Mouse (Mus musculus) forebrain, embryonic 12.5 days (tissue): Measurements from ENCODE around the gene Smim14. TPM values are rescaled to one million over a fixed set of nuclear protein-coding genes. Genes with fewer than 3 reads are reported as not detected.
"Not testable (repeated sequence)": the region's sequence is repeated elsewhere in the genome, so short reads cannot be mapped to it uniquely, and the experiment has no call there.

Experiments used
- ATAC-seq: fragments of 200-750 bp; cut with Nextera tagmentation; 2 replicates; pipeline ENCODE4 v1.8.0; 2017; ENCODE audit warnings: moderate TSS enrichment; ENCODE audit not compliant: low FRiP score
- H3K27ac ChIP-seq: fragments of 300-500 bp; sonication (generic); 2 replicates; pipeline ENCODE4 v1.5.1; 2016; ENCODE audit warnings: mild to moderate bottlenecking
- H3K27me3 ChIP-seq: fragments of 300-500 bp; sonication (generic); 2 replicates; pipeline ENCODE4 v1.6.1; 2016; ENCODE audit warnings: mild to moderate bottlenecking
- H3K36me3 ChIP-seq: fragments of 300-500 bp; sonication (generic); replicated peaks from 2 replicates; pipeline ENCODE4 v1.6.1; 2016; ENCODE audit warnings: mild to moderate bottlenecking
- H3K4me1 ChIP-seq: fragments of 300-500 bp; sonication (generic); 2 replicates; pipeline ENCODE4 v1.6.1; 2016
- H3K4me2 ChIP-seq: fragments of 300-500 bp; sonication (generic); 2 replicates; pipeline ENCODE4 v1.6.1; 2016; ENCODE audit warnings: mild to moderate bottlenecking, moderate library complexity
- H3K4me3 ChIP-seq: fragments of 300-500 bp; sonication (generic); replicated peaks from 2 replicates; pipeline ENCODE4 v1.5.1; 2016; ENCODE audit warnings: mild to moderate bottlenecking
- H3K9ac ChIP-seq: fragments of 300-500 bp; sonication (generic); 2 replicates; pipeline ENCODE4 v1.6.1; 2016; ENCODE audit warnings: mild to moderate bottlenecking
- H3K9me3 ChIP-seq: fragments of 300-500 bp; sonication (generic); 2 replicates; pipeline ENCODE4 v1.6.1; 2016
- WGBS: fragments of 180-500 bp; shearing (Covaris S2); methylation state at CpG from one replicate; pipeline ENCODE4 v1.1.7; 2016; 5-methylcytosine and 5-hydroxymethylcytosine counted together
- polyA plus RNA-seq: library from polyadenylated mRNA; unstranded; fragments of >200 nt; fragmentation: Nextera tagmentation; extraction: Ambion mirVana; gene quantifications from 2 replicates; pipeline ENCODE4 v1.2.1, GENCODE M21; 2016

Smim14 gene
- polyA plus RNA-seq, 1 experiment from 2014 or later = 113 TPM

DNA sequence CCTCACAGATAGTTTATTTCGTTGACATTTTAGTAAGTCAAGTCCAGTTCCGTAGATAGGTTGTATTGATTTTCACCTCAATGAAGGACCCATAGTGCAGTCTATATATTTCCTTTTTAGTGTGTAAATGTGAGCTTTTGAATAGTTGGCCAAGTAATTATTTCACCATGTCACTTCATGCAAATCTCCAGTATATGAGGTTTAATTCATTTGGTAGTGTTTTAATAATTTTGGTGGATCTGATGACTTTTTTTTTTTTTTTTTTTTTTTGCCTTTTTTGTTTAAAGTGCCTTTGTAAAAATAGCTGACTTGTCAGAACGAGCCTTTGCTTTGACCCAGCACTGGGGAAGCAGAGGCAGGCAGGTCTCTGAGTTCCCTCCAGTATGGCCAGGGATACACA is 2.8 kb upstream of the Smim14 start:
- 90% methylated on average over 3 of the region's 3 CpGs for WGBS
- H3K9ac ChIP-seq = no peak overlapping the region
- no peak for ATAC-seq
- no peak overlapping the region for H3K4me3 ChIP-seq
- no peaks in the 10 kb centered on the region for H3K9me3 ChIP-seq
- H3K4me1 ChIP-seq = peaks cover 13% of the 10 kb centered on the region
- no peaks in the 10 kb centered on the region for H3K36me3 ChIP-seq
- H3K4me2 ChIP-seq = no peak overlapping the region
- H3K27me3 ChIP-seq = no peaks in the 10 kb centered on the region
- no peak overlapping the region for H3K27ac ChIP-seq

DNA sequence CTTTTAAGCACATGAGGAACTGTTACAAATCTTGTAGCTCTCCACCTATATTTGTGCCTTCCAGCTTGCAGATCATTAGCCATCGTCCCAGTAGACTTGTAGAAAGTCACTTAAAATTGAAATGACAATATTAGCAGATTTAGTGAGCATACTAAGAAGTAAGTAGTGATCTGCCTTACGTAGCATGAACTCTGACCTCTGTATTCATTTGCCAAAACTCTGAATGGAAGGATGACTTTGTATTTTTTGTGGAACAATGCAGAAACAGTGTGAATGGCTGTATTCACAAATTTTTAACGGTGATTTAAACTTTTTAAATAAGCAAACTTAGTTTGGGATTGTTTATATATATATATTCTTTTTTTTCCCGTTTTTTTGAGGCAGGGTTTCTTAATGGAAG is 1.8 kb upstream of the Smim14 start:
- no peak overlapping the region for H3K9ac ChIP-seq
- peak overlapping the region; percentile 29 for H3K4me3 ChIP-seq
- ATAC-seq = no peak
- peaks cover 13% of the 10 kb centered on the region for H3K4me1 ChIP-seq
- no peaks in the 10 kb centered on the region for H3K9me3 ChIP-seq
- no peak overlapping the region for H3K27ac ChIP-seq
- H3K27me3 ChIP-seq = no peaks in the 10 kb centered on the region
- 13% methylated on average over 4 of the region's 4 CpGs for WGBS
- peak overlapping the region; percentile 52 for H3K4me2 ChIP-seq
- no peaks in the 10 kb centered on the region for H3K36me3 ChIP-seq

DNA sequence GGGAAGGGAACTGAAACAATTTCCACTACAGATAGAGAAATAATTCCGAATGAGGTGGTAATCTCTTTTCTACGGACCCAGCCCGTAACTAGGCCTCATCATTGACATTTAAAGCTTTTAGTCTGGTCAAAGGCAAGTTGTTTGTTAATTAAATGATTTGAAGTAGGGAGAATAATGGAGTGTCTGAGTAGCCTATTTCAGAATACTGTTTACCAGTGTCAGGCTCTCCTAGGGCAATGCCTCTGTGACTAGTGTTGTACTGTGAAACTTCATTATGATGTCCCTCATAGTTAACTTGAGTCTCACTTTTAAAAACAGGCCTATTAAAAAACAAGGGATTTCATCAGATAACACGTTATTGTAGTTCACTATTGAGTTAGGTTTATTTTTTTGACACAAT is 1.1 kb upstream of the Smim14 start:
- Histone ChIP-seq H3K4me2 (peak overlapping the region; percentile 71), H3K36me3 (no peaks in the 10 kb centered on the region), H3K4me3 (peak overlapping the region; percentile 93), H3K9ac (peak overlapping the region; percentile 97), H3K4me1 (peaks cover 13% of the 10 kb centered on the region), H3K27me3 (no peaks in the 10 kb centered on the region), H3K9me3 (no peaks in the 10 kb centered on the region), H3K27ac (peak overlapping the region; percentile 100)
- 1% methylated on average over 4 of the region's 4 CpGs for WGBS
- no peak for ATAC-seq

DNA sequence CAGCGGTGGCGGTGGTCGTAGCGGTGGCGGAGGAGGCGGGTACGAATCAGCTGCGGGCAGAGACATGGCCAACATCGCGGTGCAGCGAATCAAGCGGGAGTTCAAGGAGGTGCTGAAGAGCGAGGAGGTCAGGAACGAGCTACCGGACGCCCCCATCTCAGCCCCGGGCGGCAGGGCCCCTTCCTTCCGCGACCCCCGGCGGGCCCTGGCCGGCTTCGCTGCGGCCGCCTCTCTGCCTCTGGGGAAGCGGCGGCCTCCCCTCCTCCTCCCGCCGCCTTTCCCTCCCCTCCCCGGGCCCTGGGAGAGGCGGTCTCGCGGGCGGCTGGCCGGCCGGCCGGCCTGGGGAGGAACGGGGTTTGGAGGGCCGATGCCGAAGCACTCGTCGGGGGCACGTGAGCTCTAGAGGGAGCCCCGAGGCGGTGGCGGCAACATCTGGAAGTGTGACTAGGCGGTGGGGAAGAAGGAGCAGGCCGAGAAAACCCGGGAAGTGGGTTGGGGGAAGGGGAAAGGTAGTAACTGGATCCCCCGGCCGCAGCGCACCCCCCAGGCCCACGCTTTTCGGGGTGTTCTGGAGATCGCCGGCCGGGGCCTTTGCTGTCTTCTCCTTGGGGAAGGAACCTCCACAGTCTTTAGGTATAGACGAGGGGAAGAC is 562 bp upstream of the Smim14 start:
- under 1% methylated on average over 58 of the region's 59 CpGs for WGBS
- peaks cover 13% of the 10 kb centered on the region for H3K4me1 ChIP-seq

DNA sequence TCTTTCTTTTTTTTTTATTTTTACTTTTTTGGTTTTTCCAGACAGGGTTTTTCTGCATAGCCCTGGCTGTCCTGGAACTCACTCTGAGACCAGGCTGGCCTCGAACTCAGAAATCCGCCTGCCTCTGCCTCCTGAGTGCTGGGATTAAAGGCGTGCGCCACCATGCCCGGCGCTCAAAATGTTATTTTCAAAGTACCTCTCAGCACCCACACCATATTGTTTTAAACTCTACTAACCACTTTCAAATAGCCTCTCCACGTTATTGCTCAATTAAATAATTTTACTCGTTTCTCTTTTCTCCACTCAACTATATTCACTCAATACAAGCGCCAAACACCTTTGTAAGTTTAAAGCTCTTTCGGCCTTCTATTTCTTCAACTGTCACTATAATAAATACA is 917 bp downstream of the Smim14 start:
- peak overlapping the region; percentile 100 for H3K27ac ChIP-seq

More for the DNA sequence above, 562 bp upstream of the Smim14 start:
- ATAC-seq = peak; percentile 71
- Histone ChIP-seq H3K27me3 (no peaks in the 10 kb centered on the region), H3K36me3 (no peaks in the 10 kb centered on the region), H3K9ac (peak overlapping the region; percentile 97), H3K4me3 (peak overlapping the region; percentile 93), H3K9me3 (no peaks in the 10 kb centered on the region), H3K27ac (peak overlapping the region; percentile 100), H3K4me2 (peak overlapping the region; percentile 71)

DNA sequence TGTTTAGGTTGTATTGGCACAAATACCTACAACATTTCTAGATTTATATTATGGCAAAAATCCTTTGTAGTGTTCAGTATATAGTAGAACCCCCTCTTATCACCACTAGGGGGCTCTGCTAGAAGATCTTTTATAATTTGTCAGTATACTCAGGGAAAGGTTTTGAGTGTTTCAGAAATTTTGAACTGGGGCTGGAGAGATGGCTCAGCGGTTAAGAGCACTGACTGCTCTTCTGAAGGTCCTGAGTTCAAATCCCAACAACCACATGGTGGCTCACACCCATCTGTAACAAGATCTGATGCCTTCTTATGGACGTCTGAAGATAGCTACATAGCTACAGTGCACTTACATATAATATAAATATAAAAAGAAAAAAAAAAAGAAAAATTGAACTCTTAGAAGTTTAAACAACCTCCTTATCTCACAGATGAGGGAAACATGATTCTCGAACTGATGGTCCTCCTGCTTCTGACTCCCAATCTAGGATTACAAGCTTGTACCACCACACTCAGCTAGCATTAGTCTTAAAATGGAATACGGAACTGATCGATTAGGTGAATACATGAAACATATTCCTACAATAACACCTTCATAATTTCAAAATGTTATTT is 1.4 kb downstream of the Smim14 start:
- no peak overlapping the region for H3K27ac ChIP-seq
- 76% methylated on average over 5 of the region's 5 CpGs for WGBS
- no peaks in the 10 kb centered on the region for H3K9me3 ChIP-seq
- no peaks in the 10 kb centered on the region for H3K36me3 ChIP-seq
- no peak overlapping the region for H3K4me3 ChIP-seq
- no peak overlapping the region for H3K9ac ChIP-seq
- peaks cover 13% of the 10 kb centered on the region for H3K4me1 ChIP-seq
- ATAC-seq = no peak
- no peaks in the 10 kb centered on the region for H3K27me3 ChIP-seq
- no peak overlapping the region for H3K4me2 ChIP-seq

More for the DNA sequence above, 917 bp downstream of the Smim14 start:
- H3K4me1 ChIP-seq = peaks cover 13% of the 10 kb centered on the region
- H3K9ac ChIP-seq = peak overlapping the region; percentile 97
- H3K27me3 ChIP-seq, ATAC-seq, H3K36me3 ChIP-seq, H3K9me3 ChIP-seq: not testable (repeated sequence)
- 85% methylated on average over 10 of the region's 10 CpGs for WGBS
- H3K4me3 ChIP-seq = peak overlapping the region; percentile 93
- peak overlapping the region; percentile 71 for H3K4me2 ChIP-seq

DNA sequence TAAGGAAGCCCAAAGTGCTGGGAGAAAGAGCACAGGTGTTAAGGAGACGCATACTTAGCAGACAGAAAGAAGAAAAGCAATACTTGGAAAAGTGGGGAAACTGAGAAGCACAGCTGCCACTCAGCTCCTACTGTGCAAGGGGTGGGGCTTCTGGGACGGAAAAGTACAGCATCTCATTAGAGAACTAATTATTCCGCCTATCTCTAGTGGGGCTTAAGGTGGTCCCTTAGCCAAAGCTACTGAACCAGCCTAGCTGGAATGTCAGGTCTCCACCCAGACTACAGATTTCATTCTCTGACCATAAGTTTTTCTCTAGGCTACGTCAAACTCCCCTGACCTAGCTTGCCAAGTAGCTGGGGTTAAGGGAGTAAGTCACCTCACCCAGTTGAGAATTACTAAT is 2.5 kb downstream of the Smim14 start:
- Histone ChIP-seq H3K9ac (no peak overlapping the region), H3K36me3 (no peaks in the 10 kb centered on the region), H3K4me2 (no peak overlapping the region), H3K27me3 (no peaks in the 10 kb centered on the region), H3K4me1 (peaks cover 13% of the 10 kb centered on the region), H3K4me3 (no peak overlapping the region), H3K9me3 (no peaks in the 10 kb centered on the region), H3K27ac (no peak overlapping the region)
- no peak for ATAC-seq
- WGBS = 53% methylated on average over 4 of the region's 4 CpGs

DNA sequence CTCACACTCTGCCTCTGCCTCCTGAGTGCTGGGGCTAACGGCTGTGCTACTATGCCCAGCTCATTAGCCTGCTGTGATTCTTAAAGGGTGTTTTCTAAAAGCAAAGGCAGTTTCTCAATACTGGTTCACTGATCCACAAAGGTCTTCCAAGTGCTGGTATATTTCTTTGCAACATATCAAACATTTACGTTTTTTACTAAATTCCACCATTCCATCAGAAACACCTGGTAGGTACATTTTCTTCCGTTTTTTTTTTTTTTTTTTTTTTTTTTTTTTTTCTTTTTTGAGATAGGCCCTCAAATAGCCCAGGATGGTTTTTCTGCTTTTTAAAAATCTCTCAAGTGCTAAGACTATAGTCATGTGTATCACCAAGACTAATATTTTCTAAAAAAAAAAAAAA is 5.7 kb downstream of the Smim14 start:
- Histone ChIP-seq H3K27me3 (no peaks in the 10 kb centered on the region), H3K4me1 (peaks cover 5% of the 10 kb centered on the region), H3K27ac (no peak overlapping the region), H3K4me2 (no peak overlapping the region), H3K9ac (no peak overlapping the region), H3K9me3 (no peaks in the 10 kb centered on the region), H3K4me3 (no peak overlapping the region), H3K36me3 (no peaks in the 10 kb centered on the region)
- no peak for ATAC-seq
- WGBS = 56% methylated on average over 3 of the region's 3 CpGs

DNA sequence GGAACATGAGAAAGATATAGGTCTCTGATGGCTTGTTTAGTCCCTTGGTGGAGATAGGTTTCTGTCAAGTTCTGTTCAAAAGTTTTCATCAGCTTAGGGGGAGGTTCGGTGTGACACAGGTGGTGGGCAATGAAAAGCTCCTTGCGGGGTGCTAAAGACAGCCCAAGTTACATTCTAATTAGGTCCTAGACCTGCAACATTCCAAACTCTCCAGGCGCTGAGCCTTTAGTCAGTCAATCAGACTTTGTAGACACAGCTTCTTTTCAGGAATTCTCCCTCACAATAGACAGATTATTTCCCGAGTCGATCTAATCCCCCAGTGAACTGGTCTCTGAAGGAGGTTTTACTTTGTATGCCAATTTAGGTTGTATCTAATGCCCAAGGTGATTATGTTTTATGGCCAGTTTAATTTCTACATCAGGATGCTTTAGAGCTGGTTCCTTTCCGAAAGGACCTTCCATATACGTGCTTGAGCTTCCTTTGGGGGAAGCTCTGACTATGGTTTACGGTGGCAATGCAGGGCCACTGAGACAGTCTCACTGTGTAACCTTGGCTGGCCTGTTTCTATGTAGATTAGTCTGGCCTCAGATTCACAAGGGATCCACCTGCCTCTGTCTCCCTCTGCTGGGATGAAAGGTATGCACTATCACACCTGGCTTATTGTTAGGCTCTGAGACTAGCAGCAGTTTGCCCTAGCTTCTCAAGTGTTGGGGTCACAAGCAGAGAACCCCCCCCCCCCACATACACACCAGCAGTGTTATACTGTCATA is 11.1 kb downstream of the Smim14 start:
- H3K36me3 ChIP-seq = no peaks in the 10 kb centered on the region
- no peak overlapping the region for H3K9ac ChIP-seq
- no peaks in the 10 kb centered on the region for H3K9me3 ChIP-seq
- H3K4me3 ChIP-seq = no peak overlapping the region
- H3K4me1 ChIP-seq = peaks cover 14% of the 10 kb centered on the region
- WGBS = 1% methylated on average over 8 of the region's 8 CpGs
- no peak overlapping the region for H3K4me2 ChIP-seq
- no peak overlapping the region for H3K27ac ChIP-seq
- no peak for ATAC-seq
- H3K27me3 ChIP-seq = peaks cover 3% of the 10 kb centered on the region; the same call in 1 of the 2 replicates

DNA sequence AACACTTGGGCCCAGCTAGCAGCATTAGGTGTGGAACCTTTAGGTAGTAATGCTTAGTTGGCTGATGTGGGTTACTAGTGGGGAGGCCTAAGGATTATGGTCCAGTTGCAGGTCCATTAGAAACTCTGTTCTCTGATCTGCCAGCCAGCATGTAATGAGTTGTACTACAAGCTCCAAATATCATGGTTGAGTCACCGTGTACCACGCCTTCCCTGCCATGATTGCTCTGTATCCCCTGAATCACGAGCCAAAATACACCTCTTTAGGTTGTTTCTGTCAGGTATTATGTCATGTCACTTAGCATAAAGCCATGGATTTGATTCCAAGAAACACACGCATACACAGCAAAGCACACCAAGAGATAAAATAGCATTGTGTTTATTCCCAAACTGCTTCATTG is 12.2 kb downstream of the Smim14 start:
- no peak for ATAC-seq
- no peak overlapping the region for H3K9ac ChIP-seq
- WGBS = 66% methylated on average over 4 of the region's 4 CpGs

DNA sequence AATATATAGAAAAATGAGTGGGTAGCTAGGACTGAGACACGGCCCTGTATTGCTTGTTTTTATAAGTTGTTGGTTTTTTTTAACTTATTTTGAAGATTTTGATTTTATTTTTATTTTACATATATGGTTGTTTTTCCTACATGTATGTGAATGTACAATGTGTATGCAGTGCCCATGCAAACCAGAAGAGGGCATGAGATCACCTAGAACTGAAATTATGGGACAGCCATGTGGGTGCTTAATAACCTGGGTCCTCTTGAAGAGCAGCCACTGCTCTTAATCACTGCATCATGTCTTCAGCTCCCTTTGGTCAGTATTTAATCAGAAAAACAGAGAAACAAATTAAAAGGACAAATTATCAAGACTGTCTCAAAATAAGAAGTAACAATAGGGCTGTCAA is 15.2 kb downstream of the Smim14 start:
- H3K4me2 ChIP-seq = no peak overlapping the region
- no peak overlapping the region for H3K27ac ChIP-seq
- peaks cover 3% of the 10 kb centered on the region; the same call in 1 of the 2 replicates for H3K27me3 ChIP-seq
- H3K4me3 ChIP-seq = no peak overlapping the region
- WGBS = 83% methylated on average over 1 of the region's 1 CpGs
- no peaks in the 10 kb centered on the region for H3K36me3 ChIP-seq
- no peaks in the 10 kb centered on the region for H3K9me3 ChIP-seq
- peaks cover 10% of the 10 kb centered on the region for H3K4me1 ChIP-seq
- ATAC-seq = no peak
- H3K9ac ChIP-seq = no peak overlapping the region

More for the DNA sequence above, 12.2 kb downstream of the Smim14 start:
- Histone ChIP-seq H3K4me2 (no peak overlapping the region), H3K27me3 (peaks cover 3% of the 10 kb centered on the region; the same call in 1 of the 2 replicates), H3K36me3 (no peaks in the 10 kb centered on the region), H3K9me3 (no peaks in the 10 kb centered on the region), H3K27ac (no peak overlapping the region), H3K4me3 (no peak overlapping the region), H3K4me1 (peaks cover 14% of the 10 kb centered on the region)

DNA sequence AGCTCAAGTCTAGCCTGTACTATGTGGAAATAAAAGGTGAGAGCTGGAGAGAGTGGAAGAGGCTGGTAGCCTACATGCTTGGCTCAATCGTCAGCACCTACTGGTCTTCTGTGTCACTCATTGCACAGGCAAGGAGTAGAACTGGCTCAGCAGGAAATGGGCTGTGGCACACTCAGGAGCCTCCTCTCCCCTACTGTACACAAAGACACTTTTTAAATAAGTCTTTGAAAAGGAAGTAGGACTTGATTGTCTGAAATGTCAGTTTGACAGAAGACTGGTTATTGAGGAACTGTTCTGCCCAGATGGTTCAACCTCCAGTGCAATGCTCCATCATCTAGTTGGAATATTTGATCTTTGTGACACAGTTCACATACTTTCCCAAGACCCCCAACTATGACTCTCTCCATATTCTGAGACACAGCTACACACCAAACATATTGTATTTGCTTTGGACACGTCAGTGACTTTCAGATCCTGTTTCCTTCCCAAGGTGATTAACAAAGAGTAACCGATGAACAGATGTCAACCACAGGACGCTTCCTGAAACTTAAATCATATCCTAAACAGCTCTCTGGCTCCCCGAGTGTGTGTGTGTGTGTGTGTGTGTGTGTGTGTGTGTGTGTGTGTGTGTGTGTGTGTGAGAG is 22.2 kb downstream of the Smim14 start:
- no peak for ATAC-seq

More for the DNA sequence above, 22.2 kb downstream of the Smim14 start:
- Histone ChIP-seq H3K4me2 (no peak overlapping the region), H3K9ac (no peak overlapping the region), H3K4me3 (no peak overlapping the region), H3K36me3 (no peaks in the 10 kb centered on the region), H3K27ac (no peak overlapping the region), H3K27me3 (no peaks in the 10 kb centered on the region), H3K9me3 (no peaks in the 10 kb centered on the region), H3K4me1 (no peaks in the 10 kb centered on the region)
- 81% methylated on average over 5 of the region's 5 CpGs for WGBS
